Mouse (Mus musculus): ENCODE measurements around the gene Pdpn.

GRCm38 (mm10) chr4:143300113-143300688 lies 837 bp upstream of the Pdpn start:
- TF ChIP-seq POLR2A (IDR thresholded peaks at IDR 0.05; ENCODE audit: control insufficient read depth, low read depth, low read length) (no peak), CTCF (IDR thresholded peaks at IDR 0.05; ENCODE audit: control insufficient read depth, insufficient read depth, insufficient replicate concordance, low read depth, low read length) (no peak)

Measured in testis, adult 2 months (tissue).